Mouse (Mus musculus): ENCODE measurements around the gene Teddm2.

GRCm38 (mm10) chr1:153846420-153846819 is 53.6 kb downstream of the Teddm2 start:
- TF ChIP-seq CTCF (IDR thresholded peaks at IDR 0.05; ENCODE audit: control insufficient read depth, insufficient read depth, insufficient replicate concordance, low read depth, low read length) (no peak), POLR2A (IDR thresholded peaks at IDR 0.05; ENCODE audit: control insufficient read depth, low read depth, low read length) (no peak)

Measured in testis, adult 2 months (tissue).